Mouse (Mus musculus): ENCODE measurements at regions not wholly inside any gene's neighbourhood (a gene's known extent, or its start where the extent isn't known, plus 50 kb on each side); places are given as distances from the start of the nearest gene placed in this dataset.

DNA sequence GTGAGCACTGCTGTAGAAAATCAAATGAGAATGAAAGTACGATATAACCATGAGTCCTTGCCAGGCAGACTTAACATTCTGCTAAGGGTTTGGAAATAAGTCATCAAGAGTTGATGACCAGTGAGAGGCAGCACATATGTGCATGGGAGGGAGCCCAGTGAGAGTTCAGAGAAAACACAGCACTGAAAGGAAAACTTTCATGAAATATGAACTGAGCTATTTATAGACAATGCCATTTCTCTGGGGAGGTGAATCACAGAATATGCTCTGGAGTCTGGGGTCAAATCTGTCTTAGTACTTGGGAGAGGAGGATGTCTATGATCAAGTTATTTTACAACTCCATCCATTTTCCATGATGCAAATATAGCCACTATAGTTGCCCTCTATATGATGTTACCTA, 579.4 kb upstream of the Isx start:
- in situ Hi-C loops (cut with MboI, MseI) = no loop called here

DNA sequence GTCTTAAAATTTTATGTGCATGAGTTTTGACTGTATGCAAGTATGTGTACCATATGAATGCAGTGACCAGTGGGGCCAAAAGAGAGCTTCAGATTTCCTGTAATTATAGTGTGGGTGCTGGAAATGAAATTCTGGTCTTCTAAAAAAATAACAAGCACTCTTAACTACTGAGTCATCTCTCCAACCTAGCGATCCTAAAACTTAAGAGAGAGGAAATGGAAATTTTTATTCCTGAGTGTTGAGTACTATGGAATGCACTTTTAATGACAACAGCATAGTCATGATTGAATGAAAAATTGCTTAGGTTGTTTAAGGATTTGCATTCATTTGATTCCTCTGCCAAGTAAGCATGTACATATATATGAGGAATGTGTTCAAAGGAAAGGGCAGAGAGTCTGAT, 575.3 kb upstream of the Isx start:
- in situ Hi-C loops (cut with MboI, MseI) = no loop called here

DNA sequence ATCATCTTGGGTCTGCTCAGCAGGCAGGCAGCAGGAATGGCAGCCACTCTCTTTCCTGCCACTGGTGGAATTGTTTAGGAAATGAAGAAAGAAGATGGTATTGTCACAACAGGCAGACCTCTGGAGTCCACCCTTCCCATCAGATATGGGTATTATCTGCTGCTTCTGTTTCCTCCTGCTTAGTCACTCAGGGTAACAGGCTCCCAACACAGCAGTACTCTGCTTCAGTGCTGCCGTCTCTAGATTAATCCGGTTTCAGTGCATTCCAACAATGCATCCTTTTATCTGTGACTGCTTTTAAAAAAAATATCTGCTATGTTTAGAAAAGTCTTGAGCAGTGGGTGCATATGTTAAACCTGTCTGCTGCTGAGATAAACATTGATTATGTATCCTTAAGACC, 563.2 kb upstream of the Isx start:
- in situ Hi-C loops (cut with MboI, MseI) = no loop called here

DNA sequence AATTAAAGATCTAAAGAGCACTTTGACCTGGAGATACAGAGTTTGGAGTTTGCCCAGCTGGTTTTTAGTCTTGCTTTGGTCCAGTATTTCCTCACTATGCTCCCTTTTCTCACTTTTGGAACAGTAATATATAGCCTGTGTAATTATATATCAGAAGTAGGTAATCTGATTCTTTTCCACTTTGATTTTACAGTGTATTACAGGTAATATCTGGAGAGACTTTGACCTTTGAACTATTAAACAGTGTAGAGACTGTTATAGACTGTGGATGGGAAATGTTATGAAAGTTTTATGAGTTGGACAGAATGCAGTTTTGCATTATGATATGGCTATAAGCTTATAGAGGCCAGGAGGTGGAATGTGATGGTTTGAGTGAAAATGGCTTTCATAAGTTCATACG, 557.6 kb upstream of the Isx start:
- in situ Hi-C loops (cut with MboI, MseI) = no loop called here

DNA sequence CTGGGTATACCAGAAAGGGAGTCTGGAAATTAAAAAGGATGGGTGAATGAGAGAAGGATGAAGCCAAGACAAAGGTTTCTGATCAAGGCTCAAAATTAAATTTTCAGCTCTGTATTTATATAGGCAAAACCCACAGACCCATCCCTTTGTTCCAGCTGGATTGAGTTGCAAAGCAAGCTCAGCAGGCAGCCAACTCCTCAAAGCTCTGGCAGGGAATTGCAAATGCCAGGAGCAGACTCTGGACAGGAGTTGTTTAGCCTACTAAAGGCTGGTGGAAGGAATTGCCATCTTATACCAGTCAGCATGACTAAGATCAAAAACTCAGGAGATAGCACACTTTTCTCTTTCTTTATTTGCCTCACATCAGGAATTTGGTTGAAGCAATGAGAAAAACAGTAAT, 545.5 kb upstream of the Isx start:
- in situ Hi-C loops (cut with MboI, MseI) = loop anchor here in 1 of 2 experiments (5.0 kb wide), 1 partner anchor 50 kb away; no protein-coding TSS in a partner anchor

DNA sequence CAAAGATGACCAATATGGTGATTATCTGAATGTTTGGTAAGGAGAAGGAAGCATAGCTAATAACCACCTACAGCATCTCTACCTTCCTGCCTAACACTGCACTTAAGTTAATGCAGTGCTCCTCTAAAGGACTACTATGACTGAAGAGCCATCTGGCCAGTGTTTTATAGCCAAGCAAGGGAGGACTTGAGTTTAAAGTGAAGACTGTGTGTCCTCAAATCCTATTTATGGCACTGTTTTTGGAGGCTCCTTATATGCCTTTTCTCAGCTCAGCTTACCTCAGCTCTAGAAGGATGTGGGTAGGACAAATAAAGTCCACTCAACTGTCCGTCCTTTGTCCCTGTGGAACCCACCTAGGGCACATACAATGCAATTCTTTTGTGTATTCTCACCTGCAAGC, 529.0 kb upstream of the Isx start:
- in situ Hi-C loops (cut with MboI, MseI) = loop anchor here in 1 of 2 experiments (10.0 kb wide), 2 partner anchors 1199 to 1319 kb away; no protein-coding TSS in a partner anchor

All from T-helper 17 cell (primary cell).